Mouse (Mus musculus) layer of hippocampus, adult 2 months (tissue): ENCODE results near the gene Spaca4. TPM values are rescaled to one million over a fixed set of nuclear protein-coding genes. Genes with fewer than 3 reads are reported as not detected.

Experiments used
- DNase-seq, 2 experiments: peaks; one replicate each; pipeline ENCODE4 v3.0.0; 2022; ENCODE audit warnings: low spot score in 2 of 2
- H3K27ac ChIP-seq: fragments of 200-600 bp; 2 replicates; pipeline ENCODE4 v1.8.1; 2022
- H3K4me3 ChIP-seq: fragments of 200-600 bp; 2 replicates; pipeline ENCODE4 v1.8.1; 2022; ENCODE audit warnings: mild to moderate bottlenecking
- CTCF ChIP-seq: fragments of 200-600 bp; conservative IDR thresholded peaks from 2 replicates; pipeline ENCODE4 v1.8.1; 2022; ENCODE audit warnings: antibody characterized with exemption, mild to moderate bottlenecking, moderate library complexity
- total RNA-seq, 2 experiments: library from RNA; stranded (reverse); gene quantifications; 2 replicates each; pipeline ENCODE4 v1.2.3; 2021

Spaca4 gene
- total RNA-seq, 2 experiments from 2014 or later, result not detected

DNA sequence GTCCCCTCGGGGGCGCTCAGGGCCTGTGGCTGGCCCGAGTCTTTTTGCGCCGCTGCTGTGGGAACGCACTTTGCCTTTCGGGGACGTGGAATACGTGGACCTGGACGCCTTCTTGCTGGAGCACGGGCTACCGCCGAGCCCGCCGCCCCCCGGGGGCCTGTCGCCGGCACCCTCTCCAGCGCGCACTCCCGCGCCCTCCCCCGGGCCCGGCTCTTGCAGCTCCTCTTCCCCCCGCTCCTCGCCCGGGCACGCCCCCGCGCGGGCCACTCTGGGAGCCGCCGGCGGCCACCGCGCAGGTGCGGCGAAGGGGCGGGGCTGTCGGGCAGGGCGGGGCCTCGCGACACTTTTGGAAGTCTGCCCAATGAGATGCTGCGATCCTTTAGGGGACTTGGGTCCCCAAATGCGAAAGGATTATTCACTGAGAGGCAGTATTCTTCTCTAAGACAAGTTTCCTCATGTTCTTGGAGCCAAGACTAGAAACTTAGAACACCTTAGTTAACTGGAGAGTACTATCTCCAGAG lies 18.8 kb downstream of the Spaca4 start:
- Histone ChIP-seq H3K27ac (peak overlapping the region; percentile 99), H3K4me3 (peak overlapping the region; percentile 72)
- TF ChIP-seq CTCF, result peak; percentile 18; the same call in 1 of the 2 replicates
- peak; percentile 76 to 82 for DNase-seq

DNA sequence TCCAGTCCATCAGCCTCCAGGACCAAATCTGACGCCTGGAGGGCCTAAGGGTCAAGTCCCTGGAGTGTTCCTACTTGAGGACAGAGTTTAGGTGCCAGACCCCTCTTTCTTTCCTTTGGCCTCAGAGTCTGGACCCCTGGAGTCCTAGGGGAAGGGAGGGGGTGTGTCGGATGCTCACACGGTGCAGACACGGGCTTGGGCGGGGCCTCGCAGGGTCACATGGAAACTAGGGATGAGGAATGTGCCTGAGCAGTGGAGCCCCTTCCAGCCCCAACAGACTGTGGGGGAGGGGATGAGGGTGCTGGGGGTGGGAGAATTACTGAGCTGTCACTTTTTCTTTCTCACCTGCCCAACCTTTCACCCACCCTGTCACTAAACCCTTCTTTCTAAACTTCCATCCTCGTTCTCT lies 19.7 kb downstream of the Spaca4 start:
- peak overlapping the region; percentile 99 for H3K27ac ChIP-seq

DNA sequence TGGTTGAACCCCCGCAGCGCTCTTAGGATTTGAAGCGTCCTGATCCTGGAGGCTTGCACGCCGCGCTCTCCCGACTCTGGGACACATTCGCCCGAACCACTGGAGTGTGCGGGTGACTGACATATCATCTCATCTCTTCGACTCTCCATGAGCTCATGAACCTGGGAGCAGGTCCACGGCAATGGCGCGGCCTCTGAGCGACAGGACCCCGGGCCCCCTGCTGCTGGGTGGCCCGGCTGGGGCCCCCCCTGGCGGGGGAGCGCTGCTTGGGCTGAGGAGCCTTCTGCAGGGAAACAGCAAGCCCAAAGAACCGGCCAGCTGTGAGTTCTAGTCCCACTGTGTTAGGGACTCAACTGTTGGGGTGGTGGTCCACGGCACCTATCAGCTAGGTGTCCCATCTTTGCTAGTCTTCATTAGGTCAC lies 20.2 kb downstream of the Spaca4 start:
- DNase-seq, result no peak
- peak overlapping the region; percentile 99 for H3K27ac ChIP-seq
- peak; percentile 47 for TF ChIP-seq CTCF
- H3K4me3 ChIP-seq, result peak overlapping the region; percentile 72

More for the DNA sequence above, 19.7 kb downstream of the Spaca4 start:
- DNase-seq, result peak; percentile 83 to 84
- peak overlapping the region; percentile 72 for H3K4me3 ChIP-seq
- TF ChIP-seq CTCF, result no peak

DNA sequence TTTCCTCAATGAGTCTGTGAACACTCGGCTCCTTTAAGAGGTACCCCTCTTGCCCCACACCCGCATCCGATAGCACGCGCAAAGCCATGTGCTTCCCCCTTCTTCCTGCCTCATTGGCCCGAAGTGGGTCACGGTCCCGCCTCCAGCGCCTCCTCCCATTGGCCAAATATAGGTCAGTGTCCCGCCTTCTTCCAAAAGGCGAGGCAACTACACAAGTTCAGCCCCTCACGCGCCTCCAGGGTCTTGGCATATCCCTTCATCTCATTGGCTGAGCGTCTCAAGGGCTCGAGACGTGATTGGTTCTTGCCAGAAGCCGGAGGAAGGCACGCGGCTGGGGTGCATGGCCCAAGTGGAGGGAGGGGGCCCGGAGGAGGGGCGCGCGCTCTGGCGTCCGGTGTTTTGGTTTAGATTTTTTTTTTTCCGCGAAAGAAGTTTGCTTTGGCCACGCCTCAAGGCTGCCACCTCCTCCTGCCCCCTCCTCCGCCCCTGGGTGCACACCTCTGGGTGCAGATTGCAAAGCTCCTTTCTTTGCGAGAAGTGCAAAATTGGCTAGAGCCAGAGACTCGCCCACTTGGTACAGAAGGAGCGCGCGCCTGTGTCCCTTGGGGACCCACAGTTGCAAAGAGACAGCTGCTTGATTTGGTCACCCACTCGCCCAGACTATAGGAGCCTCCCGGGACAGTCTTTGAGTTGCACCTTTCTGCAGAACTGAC lies 20.7 kb downstream of the Spaca4 start, which contains the start of gene Dbp:
Dbp (plus strand) TSS at position 359 of the 713 bp plus-strand sequence.
- TF ChIP-seq CTCF, result no peak
- Histone ChIP-seq H3K4me3 (peak within 1 kb of the TSS; percentile 72), H3K27ac (peak within 1 kb of the TSS; percentile 99)
- peak; percentile 99 to 100 for DNase-seq

DNA sequence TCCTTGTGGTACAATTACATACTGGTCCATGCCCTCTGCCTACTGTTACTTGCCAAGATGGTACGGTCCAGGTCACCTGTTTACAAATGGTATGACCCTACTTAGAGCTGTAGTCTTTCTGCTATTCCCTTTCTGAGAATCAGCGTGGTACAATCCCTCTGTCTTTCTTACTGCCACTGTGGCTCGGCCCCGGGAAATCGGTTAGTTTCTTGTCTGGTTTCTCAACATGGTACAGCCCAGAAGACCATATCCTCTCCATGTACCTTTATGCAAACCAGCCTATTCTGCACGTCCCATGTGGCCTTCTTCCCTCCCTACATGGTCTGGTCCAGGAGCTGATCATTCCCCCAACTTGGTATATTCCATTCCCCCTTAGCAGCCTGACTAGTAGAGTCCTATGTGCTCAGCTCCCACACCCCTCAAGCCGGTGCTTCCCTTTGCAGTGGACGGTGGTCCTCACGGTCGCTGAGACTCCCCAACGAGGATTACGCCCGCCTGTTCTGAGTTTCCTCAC lies 21.5 kb downstream of the Spaca4 start:
- H3K4me3 ChIP-seq, result peak overlapping the region; percentile 72
- TF ChIP-seq CTCF, result no peak
- DNase-seq, result peak; percentile 74 to 84
- H3K27ac ChIP-seq, result peak overlapping the region; percentile 99

DNA sequence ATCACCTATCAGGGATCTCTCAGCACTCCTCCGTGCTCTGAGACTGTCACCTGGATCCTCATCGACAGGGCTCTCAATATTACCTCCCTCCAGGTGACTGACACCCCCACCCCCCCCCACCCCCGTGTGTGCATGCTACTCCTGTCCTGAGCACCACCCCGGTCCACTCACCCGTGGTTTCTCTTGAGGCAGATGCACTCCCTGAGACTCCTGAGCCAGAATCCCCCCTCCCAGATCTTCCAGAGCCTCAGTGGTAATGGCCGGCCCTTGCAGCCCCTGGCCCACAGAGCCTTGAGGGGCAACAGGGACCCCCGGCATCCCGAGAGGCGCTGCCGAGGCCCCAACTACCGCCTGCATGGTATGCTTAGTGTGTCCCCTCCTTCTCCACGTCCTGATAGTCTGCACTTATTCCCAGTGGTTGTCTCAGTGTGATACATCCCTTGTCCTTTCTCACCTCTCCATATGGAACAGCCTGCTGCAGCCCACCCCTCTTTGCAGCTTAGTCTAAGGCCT lies 22.0 kb downstream of the Spaca4 start:
- Histone ChIP-seq H3K27ac (peak overlapping the region; percentile 99), H3K4me3 (peak overlapping the region; percentile 72)
- DNase-seq, result no peak
- no peak for TF ChIP-seq CTCF

DNA sequence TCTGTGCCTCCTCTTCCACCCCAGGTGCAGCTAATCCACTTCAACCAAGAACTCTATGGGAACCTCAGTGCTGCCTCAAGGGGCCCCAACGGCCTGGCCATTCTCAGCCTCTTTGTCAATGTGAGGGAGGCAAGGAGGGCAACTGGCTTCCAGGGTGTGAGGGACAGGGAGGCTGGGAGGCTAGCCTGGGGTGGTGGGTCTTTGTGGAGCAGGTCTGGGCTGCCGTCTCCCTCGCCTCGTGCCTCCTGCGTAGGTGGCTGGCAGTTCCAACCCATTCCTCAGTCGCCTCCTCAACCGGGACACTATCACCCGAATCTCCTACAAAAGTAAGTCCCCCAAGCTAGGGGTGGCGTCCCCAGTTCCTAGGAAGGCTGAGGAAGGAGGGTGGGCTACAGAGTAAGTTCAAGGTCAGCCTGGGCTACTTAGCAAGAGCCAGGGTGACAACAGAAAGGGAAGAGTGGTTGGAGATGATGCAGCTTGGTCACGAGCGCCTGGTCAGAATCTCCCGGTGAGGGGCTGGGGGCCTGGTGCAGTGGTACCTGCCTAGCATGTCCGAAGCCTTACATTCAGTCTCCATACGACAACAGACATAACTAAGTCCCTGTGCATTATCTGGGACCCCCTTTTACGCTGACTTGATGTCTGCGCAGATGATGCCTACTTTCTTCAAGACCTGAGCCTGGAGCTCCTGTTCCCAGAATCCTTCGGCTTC lies 22.6 kb downstream of the Spaca4 start:
- TF ChIP-seq CTCF, result no peak
- Histone ChIP-seq H3K4me3 (peak overlapping the region; percentile 72; the same call in 1 of the 2 replicates), H3K27ac (peak overlapping the region; percentile 99)
- no peak for DNase-seq

DNA sequence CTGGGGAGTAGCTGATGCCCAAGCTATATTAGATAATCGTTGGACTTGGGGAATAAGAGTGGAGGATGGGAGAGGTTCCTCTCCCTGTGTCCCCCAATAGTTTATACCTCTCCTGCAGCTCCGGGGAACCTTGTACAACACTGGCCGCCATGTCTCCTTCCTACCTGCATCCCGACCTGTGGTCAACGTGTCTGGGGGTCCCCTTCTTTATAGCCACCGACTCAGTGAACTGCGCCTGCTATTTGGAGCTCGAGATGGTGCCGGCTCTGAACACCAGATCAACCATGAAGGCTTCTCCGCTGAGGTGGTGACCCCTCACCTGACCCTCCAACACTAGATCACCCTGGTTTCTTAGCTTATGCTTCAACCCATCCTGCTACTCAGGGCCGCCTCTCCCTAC lies 23.3 kb downstream of the Spaca4 start:
- no peak for DNase-seq
- Histone ChIP-seq H3K4me3 (no peak overlapping the region), H3K27ac (peak overlapping the region; percentile 99; the same call in 1 of the 2 replicates)
- no peak for TF ChIP-seq CTCF

DNA sequence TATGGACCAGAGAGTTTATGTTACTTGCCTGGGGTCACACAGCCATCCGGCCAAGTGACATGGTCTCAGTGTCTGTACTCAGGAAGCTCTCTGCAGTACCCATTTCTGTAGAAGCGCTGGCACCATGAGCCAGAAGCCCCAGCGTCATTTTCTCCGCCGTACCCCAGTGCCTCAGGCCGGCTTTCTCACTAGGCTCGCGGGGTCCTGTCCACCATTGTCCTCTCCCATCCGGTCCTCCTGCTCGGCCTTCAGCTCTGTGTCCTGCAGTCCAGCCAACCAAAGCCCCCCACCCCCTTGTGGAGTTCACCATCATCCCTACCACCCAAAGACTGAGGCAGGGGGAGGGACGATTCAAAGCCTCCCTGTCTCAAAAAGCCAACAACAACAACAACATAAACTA lies 24.0 kb downstream of the Spaca4 start:
- no peak for DNase-seq
- Histone ChIP-seq H3K4me3 (peak overlapping the region; percentile 57), H3K27ac (peak overlapping the region; percentile 98)
- TF ChIP-seq CTCF, result no peak

DNA sequence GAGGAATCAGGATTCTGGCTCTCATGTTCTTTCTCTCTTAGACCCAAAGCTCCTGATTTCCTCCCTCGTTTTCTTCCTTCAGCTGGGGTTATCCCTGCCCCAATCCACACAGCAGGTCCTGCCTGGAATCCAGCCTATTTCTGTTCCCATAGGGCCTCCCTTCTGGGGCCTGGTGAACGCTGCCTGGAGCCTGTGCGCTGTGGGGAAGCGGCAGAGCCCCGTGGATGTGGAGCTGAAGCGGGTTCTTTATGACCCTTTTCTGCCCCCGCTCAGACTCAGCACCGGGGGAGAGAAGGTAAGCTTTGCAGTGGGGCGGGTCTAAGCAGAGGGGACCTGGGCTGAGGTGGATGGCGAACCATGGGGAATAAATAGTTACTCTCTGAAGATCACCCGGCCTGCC lies 24.5 kb downstream of the Spaca4 start:
- peak overlapping the region; percentile 57 for H3K4me3 ChIP-seq
- H3K27ac ChIP-seq, result peak overlapping the region; percentile 98
- DNase-seq, result no peak
- no peak for TF ChIP-seq CTCF

DNA sequence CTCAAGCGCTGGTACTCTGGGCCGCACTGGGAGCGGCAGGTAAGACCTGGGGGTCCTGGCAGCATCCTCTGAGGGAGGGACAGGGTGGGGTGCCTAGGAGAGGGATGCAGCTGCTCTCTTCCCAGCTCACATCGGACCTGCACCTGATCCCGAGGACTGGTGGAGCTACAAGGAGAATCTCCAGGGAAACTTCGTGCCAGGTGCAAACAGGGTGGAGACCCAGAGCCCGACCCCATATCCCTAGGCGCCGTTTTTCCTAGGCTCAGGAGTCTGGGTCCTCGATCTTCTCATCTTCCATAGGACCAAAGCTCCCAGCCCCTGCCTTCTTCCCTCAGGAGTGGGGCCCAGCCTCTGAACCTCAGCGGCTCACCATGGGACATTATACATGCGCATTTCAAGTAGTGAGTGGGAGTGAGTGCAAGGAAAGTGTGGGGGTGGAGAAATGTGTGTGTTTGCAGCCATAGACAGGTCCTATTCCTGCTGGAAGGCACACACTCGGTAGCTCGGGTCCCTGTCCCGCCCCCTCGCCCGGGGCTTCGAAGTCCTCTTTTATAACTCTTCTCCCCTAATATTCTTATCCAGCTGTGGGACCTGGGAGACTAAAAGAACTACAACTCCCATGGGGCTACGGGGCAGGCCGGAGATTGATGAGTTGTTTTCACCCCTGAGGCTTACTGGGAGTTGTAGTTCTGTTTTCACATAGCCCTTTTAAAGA lies 25.2 kb downstream of the Spaca4 start:
- TF ChIP-seq CTCF, result no peak
- DNase-seq, result peak; percentile 83 to 87
- Histone ChIP-seq H3K27ac (peak overlapping the region; percentile 98), H3K4me3 (peak overlapping the region; percentile 57)

DNA sequence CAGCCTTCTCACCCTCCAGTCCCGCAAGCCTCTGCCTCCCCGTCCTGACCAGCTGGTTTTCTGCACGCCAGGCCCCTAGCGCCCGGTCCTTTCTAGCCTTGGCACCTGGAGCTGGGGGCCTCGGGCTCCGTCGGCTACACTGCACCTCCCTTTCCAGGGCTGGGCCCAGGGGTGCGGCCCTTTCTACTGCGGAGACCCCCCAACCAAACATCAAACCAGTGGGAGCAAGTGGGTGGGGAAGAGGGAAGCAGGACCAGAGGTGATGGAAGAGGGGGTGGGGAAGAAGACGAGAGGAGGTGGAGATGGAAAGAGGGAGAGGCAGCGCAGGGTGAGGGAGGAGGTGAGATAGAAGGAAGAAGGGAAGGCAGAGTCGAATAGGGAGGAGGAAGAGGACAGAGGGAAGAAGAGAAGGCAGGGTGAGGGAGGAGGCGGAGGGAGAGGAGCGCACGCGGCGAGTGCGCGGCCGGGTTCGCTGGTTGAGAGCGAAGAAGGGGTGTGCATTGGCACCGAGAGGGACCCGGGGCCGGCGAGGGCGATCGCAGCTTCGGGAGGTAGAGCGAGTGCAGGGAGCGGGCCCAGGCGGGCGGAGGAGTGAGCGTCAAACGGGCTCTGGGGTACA lies 26.0 kb downstream of the Spaca4 start, which contains the start of gene Car11:
Car11 (plus strand) TSS at position 321 of the 619 bp plus-strand sequence.
- no peak for TF ChIP-seq CTCF
- no peak for DNase-seq
- H3K27ac ChIP-seq, result peak within 1 kb of the TSS; percentile 98
- H3K4me3 ChIP-seq, result peak within 1 kb of the TSS; percentile 57
